Mouse (Mus musculus) cerebellum, adult 11-12 months (tissue): Measurements from ENCODE around the gene Arhgef15.
"Not testable (repeated sequence)": the region's sequence is repeated elsewhere in the genome, so short reads cannot be mapped to it uniquely, and the experiment has no call there.

ENCODE experiments used
- DNase-seq: peaks from one replicate; pipeline ENCODE4 v3.0.0; 2022

The Arhgef15 gene

GRCm38 (mm10) chr11:68963405-68963804 is 6.1 kb upstream of the Arhgef15 start:
- no peak for DNase-seq

GRCm38 (mm10) chr11:68962159-68962558 is 4.9 kb upstream of the Arhgef15 start:
- not testable (repeated sequence) for DNase-seq

- DNase-seq = no peak
Measured at GRCm38 (mm10) chr11:68961596-68961995, 4.3 kb upstream of the Arhgef15 start.

- no peak for DNase-seq
Measured at GRCm38 (mm10) chr11:68957971-68958370, 691 bp upstream of the Arhgef15 start.

- DNase-seq = no peak
Measured at GRCm38 (mm10) chr11:68956697-68957096, 583 bp downstream of the Arhgef15 start.

- no peak for DNase-seq
Measured at GRCm38 (mm10) chr11:68956107-68956506, 1.2 kb downstream of the Arhgef15 start.

GRCm38 (mm10) chr11:68955473-68955872 is 1.8 kb downstream of the Arhgef15 start:
- DNase-seq = no peak

GRCm38 (mm10) chr11:68954408-68954807 is 2.9 kb downstream of the Arhgef15 start:
- DNase-seq = peak; percentile 13

- DNase-seq = no peak
Measured at GRCm38 (mm10) chr11:68953903-68954302, 3.4 kb downstream of the Arhgef15 start.

GRCm38 (mm10) chr11:68947542-68947993 is 9.7 kb downstream of the Arhgef15 start:
- peak; percentile 77 for DNase-seq

GRCm38 (mm10) chr11:68946806-68947440 is 10.4 kb downstream of the Arhgef15 start:
- DNase-seq = peak; percentile 57

- no peak for DNase-seq
Measured at GRCm38 (mm10) chr11:68946001-68946400, 11.3 kb downstream of the Arhgef15 start.

GRCm38 (mm10) chr11:68945245-68945644 is 12.0 kb downstream of the Arhgef15 start:
- DNase-seq = no peak

- DNase-seq = no peak
Measured at GRCm38 (mm10) chr11:68942731-68943130, 14.5 kb downstream of the Arhgef15 start.

GRCm38 (mm10) chr11:68940516-68940915 is 16.8 kb downstream of the Arhgef15 start:
- peak; percentile 33 for DNase-seq

- DNase-seq = peak; percentile 93
Measured at GRCm38 (mm10) chr11:68939451-68940304, 17.6 kb downstream of the Arhgef15 start.

- not testable (repeated sequence) for DNase-seq
Measured at GRCm38 (mm10) chr11:68936951-68937350, 20.3 kb downstream of the Arhgef15 start.

GRCm38 (mm10) chr11:68933885-68934507 is 23.3 kb downstream of the Arhgef15 start:
- no peak for DNase-seq

- no peak for DNase-seq
Measured at GRCm38 (mm10) chr11:68929947-68930346, 27.3 kb downstream of the Arhgef15 start.

- no peak for DNase-seq
Measured at GRCm38 (mm10) chr11:68926981-68927380, 30.3 kb downstream of the Arhgef15 start, which contains the start of gene Odf4. Odf4 (minus strand) TSS chr11:68927081.

- DNase-seq = no peak
Measured at GRCm38 (mm10) chr11:68924749-68925148, 32.5 kb downstream of the Arhgef15 start.

GRCm38 (mm10) chr11:68923191-68923590 is 34.1 kb downstream of the Arhgef15 start:
- DNase-seq = no peak

- no peak for DNase-seq
Measured at GRCm38 (mm10) chr11:68914566-68914965, 42.7 kb downstream of the Arhgef15 start.
